31 mouse cellular contexts compared by ENCODE assay signal in genomic region chr17:63421864-63422263, GRCm38 (mm10).
DNase-seq lines count a peak whose midpoint lies in the region; ATAC-seq and TF ChIP-seq lines count a peak whose summit lies in the region.
"Had no signal": no experiment of that assay in that cellular context is flagged by ENCODE, and none has a peak within 500 bp of the region (broad histone marks: within the 10 kb centered on the region; RNA-seq: fewer than 3 reads in every experiment).

No protein-coding gene starts in this region.

- H3K9me3 ChIP-seq in G1E (replicated peaks), result no peaks in the 10 kb centered on the region
- H3K9me3 ChIP-seq in hindbrain, embryonic 14.5 days (ENCODE audit: control insufficient read depth, low read length), result no peaks in the 10 kb centered on the region
- H3K9me3 ChIP-seq: forebrain, embryonic 10.5 days; forebrain, embryonic 15.5 days; hindbrain, embryonic 13.5 days; kidney, embryonic 15.5 days; liver, embryonic 13.5 days; midbrain, embryonic 13.5 days had no signal

- no peaks in the 10 kb centered on the region for H3K27me3 ChIP-seq in G1E (ENCODE audit: insufficient read depth, low read length)
- no peaks in the 10 kb centered on the region for H3K27me3 ChIP-seq in splenic B cell, adult 2 months (ENCODE audit: control insufficient read depth, insufficient read depth, low read length, poor library complexity, severe bottlenecking)
- no peaks in the 10 kb centered on the region for H3K27me3 ChIP-seq in hindbrain, embryonic 14.5 days (ENCODE audit: control insufficient read depth, insufficient read depth, low read length)
- H3K27me3 ChIP-seq: embryonic facial prominence, embryonic 13.5 days; forebrain, embryonic 15.5 days; hindbrain, embryonic 13.5 days; kidney, embryonic 15.5 days; liver, embryonic 13.5 days; midbrain, embryonic 13.5 days had no signal

- 87% methylated on average over 2 of the region's 2 CpGs for WGBS in hindbrain, embryonic 14.5 days

- H3K27ac ChIP-seq in hindbrain, embryonic 14.5 days, result no peak overlapping the region
- H3K27ac ChIP-seq: embryonic facial prominence, embryonic 13.5 days; forebrain, embryonic 10.5 days; forebrain, embryonic 15.5 days; hindbrain, embryonic 13.5 days; kidney, embryonic 15.5 days; layer of hippocampus, adult 2 months; liver, embryonic 13.5 days; midbrain, embryonic 13.5 days; stomach, postnatal 0 days had no signal

- H3K36me3 ChIP-seq in G1E (replicated peaks), result peaks cover 16% of the 10 kb centered on the region
- no peaks in the 10 kb centered on the region for H3K36me3 ChIP-seq in splenic B cell, adult 2 months (ENCODE audit: control insufficient read depth, insufficient read depth, low read length, poor library complexity, severe bottlenecking)
- no peaks in the 10 kb centered on the region for H3K36me3 ChIP-seq in hindbrain, embryonic 14.5 days (replicated peaks; ENCODE audit: control insufficient read depth, insufficient read depth)
- H3K36me3 ChIP-seq: forebrain, embryonic 15.5 days; hindbrain, embryonic 13.5 days; kidney, embryonic 15.5 days; liver, embryonic 13.5 days; midbrain, embryonic 13.5 days had no signal

- no peak overlapping the region for H3K4me2 ChIP-seq in hindbrain, embryonic 14.5 days (replicated peaks)
- H3K4me2 ChIP-seq: embryonic facial prominence, embryonic 13.5 days; forebrain, embryonic 15.5 days; heart, embryonic 11.5 days; hindbrain, embryonic 13.5 days; kidney, embryonic 15.5 days; liver, embryonic 13.5 days; midbrain, embryonic 13.5 days had no signal

- no peak overlapping the region for H3K4me3 ChIP-seq in G1E (ENCODE audit: low read depth, low read length)
- H3K4me3 ChIP-seq in hindbrain, embryonic 14.5 days (replicated peaks; ENCODE audit: low read length), result no peak overlapping the region
- H3K4me3 ChIP-seq: embryonic facial prominence, embryonic 13.5 days; forebrain, embryonic 10.5 days; forebrain, embryonic 15.5 days; hindbrain, embryonic 13.5 days; kidney, embryonic 15.5 days; layer of hippocampus, adult 2 months; liver, embryonic 13.5 days; midbrain, embryonic 13.5 days had no signal

- peaks cover 15% of the 10 kb centered on the region for H3K4me1 ChIP-seq in G1E (ENCODE audit: insufficient read depth, low read depth, low read length)
- 0 out of 2 replicates have a peak, but pooled peaks cover 2% of the 10 kb centered on the region for H3K4me1 ChIP-seq in hindbrain, embryonic 14.5 days (replicated peaks; ENCODE audit: control insufficient read depth, insufficient read depth, low read length)
- H3K4me1 ChIP-seq: forebrain, embryonic 15.5 days; hindbrain, embryonic 13.5 days; kidney, embryonic 15.5 days; liver, embryonic 13.5 days had no signal

- peak; percentile 72 for ATAC-seq in G1E (ENCODE audit: extremely low read depth, insufficient number of reproducible peaks, low FRiP score, poor library complexity, severe bottlenecking)
- ATAC-seq in granulocyte monocyte progenitor cell, adult 5-6 weeks (replicated peaks; ENCODE audit: poor library complexity, severe bottlenecking), result peak; percentile 83
- no peak for ATAC-seq in hindbrain, embryonic 14.5 days (ENCODE audit: low FRiP score)
- ATAC-seq: forebrain, embryonic 15.5 days; intestine, postnatal 0 days; midbrain, embryonic 13.5 days had no signal

- DNase-seq in spleen, postnatal 36 days (ENCODE audit: low spot score in 2 of 2), result peak; percentile 36 to 46
- no peak for DNase-seq in spleen, adult 12 weeks (ENCODE audit: low spot score)
- no peak for DNase-seq in G1E (ENCODE audit: low spot score)
- peak; percentile 49 for DNase-seq in splenic B cell, adult 2 months (ENCODE audit: low read depth, low spot score)
- no peak for DNase-seq in layer of hippocampus, adult 9-11 months
- DNase-seq in hindbrain, embryonic 14.5 days (ENCODE audit: low spot score), result no peak
- no peak for DNase-seq in kidney, adult 9 months
- DNase-seq: adrenal gland, adult 8-10 months; cerebellum, adult 8-10 months; cerebellum, postnatal 36 days; embryo, embryonic 11 days; heart, postnatal 36 days; kidney, postnatal 25 days; layer of hippocampus, postnatal 36 days; left cerebral cortex, postnatal 4 days; liver, embryonic 13.5 days; lung, adult 2 months; retina, postnatal 1 day; right cerebral cortex, postnatal 14 days; thymus, adult 2 months had no signal

- H3K9ac ChIP-seq in hindbrain, embryonic 14.5 days, result no peak overlapping the region
- H3K9ac ChIP-seq: embryonic facial prominence, embryonic 13.5 days; forebrain, embryonic 15.5 days; hindbrain, embryonic 13.5 days; kidney, embryonic 15.5 days; liver, embryonic 13.5 days; midbrain, embryonic 13.5 days had no signal

- no peak for TF ChIP-seq CTCF in G1E (IDR thresholded peaks at IDR 0.05; ENCODE audit: low read depth, low read length)

Comparison
In these comparisons a context has a peak if more than half of its experiments do, and no peak if none do; other contexts are left out.
1. DNase-seq: peak in spleen, postnatal 36 days (2 of 2) and splenic B cell, adult 2 months (single experiment); none in spleen, adult 12 weeks (single experiment), G1E (single experiment), layer of hippocampus, adult 9-11 months (single experiment), hindbrain, embryonic 14.5 days (single experiment) and kidney, adult 9 months (single experiment).